Comparison of ENCODE assay signal across 25 mouse cellular contexts in the genomic region with DNA sequence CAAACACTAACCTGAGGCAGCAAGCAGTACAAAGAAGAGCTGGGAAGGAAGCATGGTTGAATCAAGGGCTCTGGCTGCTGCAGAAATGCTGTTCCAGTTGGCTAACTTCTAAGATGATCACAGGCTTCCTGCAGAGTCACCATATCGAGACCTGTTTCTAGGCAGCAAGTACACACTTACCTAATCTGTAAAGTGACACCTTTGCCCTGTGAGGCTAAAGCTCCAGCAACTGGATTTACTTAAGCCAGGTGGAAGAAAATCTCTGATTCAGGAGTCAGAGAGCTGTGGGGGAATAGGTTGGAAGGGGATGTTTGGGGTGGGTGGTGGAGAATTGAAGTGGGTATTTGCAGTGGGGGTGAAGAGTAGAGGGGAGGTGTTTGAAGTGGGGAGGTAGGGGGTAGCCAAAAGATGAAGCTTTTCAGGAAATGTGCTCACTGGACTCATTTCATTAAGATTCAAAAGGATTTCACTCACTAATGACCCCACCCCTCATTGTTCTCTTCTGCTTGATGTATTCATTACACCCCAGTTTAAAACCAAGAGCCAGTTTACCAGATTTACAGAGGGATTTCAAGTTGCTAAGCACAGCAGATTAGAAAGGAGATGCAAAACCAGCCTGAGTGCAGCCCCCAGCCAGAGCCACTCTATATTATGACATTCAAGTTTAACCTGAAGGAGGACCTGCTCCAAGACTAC. TPM values are rescaled to one million over a fixed set of nuclear protein-coding genes. Genes with fewer than 3 reads are reported as not detected.
"Had no signal": no experiment of that assay in that cellular context is flagged by ENCODE, and none has a peak within 500 bp of the region (broad histone marks: within the 10 kb centered on the region; RNA-seq: fewer than 3 reads in every experiment).

A gene (minus strand): TSS at position 92 of the 696 bp plus-strand sequence.

- H3K4me2 ChIP-seq: limb, embryonic 13.5 days; liver, embryonic 12.5 days; liver, embryonic 15.5 days; lung, embryonic 15.5 days; midbrain, embryonic 11.5 days; neural tube, embryonic 12.5 days; neural tube, embryonic 15.5 days; stomach, embryonic 15.5 days had no signal

- ATAC-seq: liver, embryonic 12.5 days had no signal

- H3K4me3 ChIP-seq: limb, embryonic 10.5 days; limb, embryonic 13.5 days; liver, embryonic 12.5 days; liver, embryonic 15.5 days; lung, embryonic 15.5 days; megakaryocyte, embryonic 14.5 days; neural tube, embryonic 12.5 days; neural tube, embryonic 15.5 days; stomach, embryonic 15.5 days had no signal

- H3K9me3 ChIP-seq: limb, embryonic 10.5 days; limb, embryonic 13.5 days; liver, embryonic 12.5 days; liver, embryonic 15.5 days; lung, embryonic 15.5 days; megakaryocyte, embryonic 14.5 days; neural tube, embryonic 12.5 days; neural tube, embryonic 15.5 days; stomach, embryonic 15.5 days had no signal

- DNase-seq: kidney, adult 8-10 months; kidney, postnatal 14 days; kidney, postnatal 4 days; liver; lung, adult 18-20 months; lung, postnatal 10 days; lung, postnatal 36 days; right cerebral cortex, adult 18-20 months; right cerebral cortex, postnatal 14 days; right cerebral cortex, postnatal 4 days; spleen, adult 18-20 months; thymus, postnatal 25 days had no signal

- H3K4me1 ChIP-seq: liver, embryonic 12.5 days; liver, embryonic 15.5 days; lung, embryonic 15.5 days; neural tube, embryonic 12.5 days; neural tube, embryonic 15.5 days; stomach, embryonic 15.5 days had no signal

- H3K27ac ChIP-seq: limb, embryonic 10.5 days; limb, embryonic 13.5 days; liver, embryonic 12.5 days; liver, embryonic 15.5 days; lung, embryonic 15.5 days; neural tube, embryonic 12.5 days; neural tube, embryonic 15.5 days; stomach, embryonic 15.5 days had no signal

- H3K36me3 ChIP-seq: limb, embryonic 10.5 days; limb, embryonic 13.5 days; liver, embryonic 12.5 days; liver, embryonic 15.5 days; lung, embryonic 15.5 days; neural tube, embryonic 12.5 days; neural tube, embryonic 15.5 days; stomach, embryonic 15.5 days had no signal

- H3K27me3 ChIP-seq: limb, embryonic 13.5 days; liver, embryonic 12.5 days; liver, embryonic 15.5 days; lung, embryonic 15.5 days; megakaryocyte, embryonic 14.5 days; neural tube, embryonic 12.5 days; neural tube, embryonic 15.5 days; stomach, embryonic 15.5 days had no signal

- H3K9ac ChIP-seq: limb, embryonic 13.5 days; liver, embryonic 12.5 days; liver, embryonic 15.5 days; lung, embryonic 15.5 days; neural tube, embryonic 12.5 days; neural tube, embryonic 15.5 days; stomach, embryonic 15.5 days had no signal

RNA-seq across cellular contexts. Expression of the gene that starts here (rescaled TPM):
- polyA plus RNA-seq: kidney, embryonic 16.5 days; limb, embryonic 13.5 days; liver, embryonic 12.5 days; liver, embryonic 15.5 days; lung, embryonic 15.5 days; midbrain, embryonic 11.5 days; midbrain, embryonic 14.5 days; neural tube, embryonic 15.5 days; stomach, embryonic 15.5 days; thymus, postnatal 0 days had no signal
